Mouse (Mus musculus) heart, postnatal 0 days (tissue): ENCODE data around the gene Dnah10. TPM values are rescaled to one million over a fixed set of nuclear protein-coding genes. Genes with fewer than 3 reads are reported as not detected.

ENCODE experiments used
- ATAC-seq: fragments of 200-750 bp; cut with Nextera tagmentation; 2 replicates; pipeline ENCODE4 v1.8.0; 2017; ENCODE audit warnings: low read depth, moderate number of reproducible peaks, moderate library complexity; ENCODE audit not compliant: insufficient read depth
- DNase-seq: peaks from one replicate; pipeline ENCODE4 v3.0.0-alpha.2; 2016; ENCODE audit warnings: low spot score
- H3K27ac ChIP-seq: fragments of 300-500 bp; sonication (generic); 2 replicates; pipeline ENCODE4 v1.5.1; 2014; ENCODE audit warnings: low read depth, mild to moderate bottlenecking
- H3K27me3 ChIP-seq: fragments of 300-500 bp; sonication (generic); 2 replicates; pipeline ENCODE4 v1.6.1; 2014; ENCODE audit warnings: low read length, mixed read lengths; ENCODE audit not compliant: control insufficient read depth, insufficient read depth
- H3K36me3 ChIP-seq: fragments of 300-500 bp; sonication (generic); replicated peaks from 2 replicates; pipeline ENCODE4 v1.6.1; 2014; ENCODE audit warnings: low read length, mixed read lengths; ENCODE audit not compliant: control insufficient read depth, insufficient read depth
- H3K4me1 ChIP-seq: fragments of 300-500 bp; sonication (generic); 2 replicates; pipeline ENCODE4 v1.6.1; 2014; ENCODE audit warnings: antibody characterized with exemption; ENCODE audit not compliant: control insufficient read depth, insufficient read depth
- H3K4me2 ChIP-seq: fragments of 300-500 bp; sonication (generic); 2 replicates; pipeline ENCODE4 v1.6.1; 2014; ENCODE audit warnings: low read depth, mild to moderate bottlenecking, low read length, moderate library complexity
- H3K4me3 ChIP-seq: fragments of 300-500 bp; sonication (generic); 2 replicates; pipeline ENCODE4 v1.5.1; 2014; ENCODE audit warnings: low read depth, low read length
- H3K9ac ChIP-seq: fragments of 300-500 bp; sonication (generic); replicated peaks from 2 replicates; pipeline ENCODE4 v1.6.1; 2014; ENCODE audit warnings: low read depth, low read length, mixed read lengths
- H3K9me3 ChIP-seq: fragments of 300-500 bp; sonication (generic); replicated peaks from 2 replicates; pipeline ENCODE4 v1.6.1; 2016; ENCODE audit warnings: low read length; ENCODE audit not compliant: control insufficient read depth
- CTCF ChIP-seq: IDR thresholded peaks from 2 replicates; pipeline ENCODE4 v1.5.1; 2016; ENCODE audit warnings: antibody characterized with exemption, control low read depth, low read depth
- EP300 ChIP-seq: IDR thresholded peaks from 2 replicates; pipeline ENCODE4 v1.6.1; 2016; ENCODE audit warnings: antibody characterized with exemption, low read depth
- WGBS: fragments of 180-500 bp; shearing (Covaris S2); extraction: QIAGEN DNeasy Blood & Tissue Kit; methylation state at CpG from one replicate; pipeline ENCODE4 v1.1.7; 2014; 5-methylcytosine and 5-hydroxymethylcytosine counted together
- polyA plus RNA-seq: library from polyadenylated mRNA; unstranded; fragments of >200 nt; fragmentation: Nextera tagmentation; extraction: Ambion mirVana; gene quantifications from 2 replicates; pipeline ENCODE4 v1.2.1, GENCODE M21; 2015
- total RNA-seq: library from RNA; depleted of rRNA; stranded (reverse); fragments of >200 nt; gene quantifications from 2 replicates; pipeline ENCODE4 v1.2.3, GENCODE M21; 2014; ENCODE audit warnings: low replicate concordance

Gene Dnah10
- total and polyA plus RNA-seq, 2 experiments from 2014 or later, result 0.01 TPM; not detected in 1

GRCm38 (mm10) chr5:124814797-124815196, 89.9 kb downstream of the Dnah10 start:
- 49% methylated on average over 5 of the region's 5 CpGs for WGBS
- H3K36me3 ChIP-seq, result no peaks in the 10 kb centered on the region

GRCm38 (mm10) chr5:124817050-124817449, 92.2 kb downstream of the Dnah10 start:
- Histone ChIP-seq H3K9me3 (0 out of 2 replicates have a peak, but pooled peaks cover 4% of the 10 kb centered on the region), H3K36me3 (no peaks in the 10 kb centered on the region), H3K4me2 (no peak overlapping the region), H3K27ac (no peak overlapping the region), H3K9ac (no peak overlapping the region), H3K4me1 (no peaks in the 10 kb centered on the region), H3K27me3 (peaks cover 7% of the 10 kb centered on the region; the same call in 1 of the 2 replicates), H3K4me3 (no peak overlapping the region)
- DNase-seq (no peak), ATAC-seq (no peak)
- TF ChIP-seq EP300 (no peak), CTCF (no peak)
- WGBS, result 72% methylated on average over 15 of the region's 15 CpGs

More at GRCm38 (mm10) chr5:124814797-124815196, 89.9 kb downstream of the Dnah10 start:
- DNase-seq (no peak), ATAC-seq (no peak)
- TF ChIP-seq EP300 (no peak), CTCF (no peak)
- Histone ChIP-seq H3K4me1 (no peaks in the 10 kb centered on the region), H3K27ac (no peak overlapping the region), H3K4me2 (no peak overlapping the region), H3K9ac (no peak overlapping the region), H3K9me3 (0 out of 2 replicates have a peak, but pooled peaks cover 4% of the 10 kb centered on the region), H3K27me3 (peaks cover 7% of the 10 kb centered on the region; the same call in 1 of the 2 replicates), H3K4me3 (no peak overlapping the region)

GRCm38 (mm10) chr5:124822128-124822894, 97.4 kb downstream of the Dnah10 start:
- no peak overlapping the region for H3K4me3 ChIP-seq
- peaks cover 17% of the 10 kb centered on the region; the same call in 1 of the 2 replicates for H3K27me3 ChIP-seq
- ATAC-seq, result no peak
- no peak for DNase-seq
- no peaks in the 10 kb centered on the region for H3K36me3 ChIP-seq
- TF ChIP-seq CTCF (no peak), EP300 (no peak)
- 79% methylated on average over 18 of the region's 18 CpGs for WGBS
- H3K9ac ChIP-seq, result no peak overlapping the region
- no peaks in the 10 kb centered on the region for H3K4me1 ChIP-seq
- H3K9me3 ChIP-seq, result 0 out of 2 replicates have a peak, but pooled peaks cover 4% of the 10 kb centered on the region
- H3K4me2 ChIP-seq, result no peak overlapping the region
- H3K27ac ChIP-seq, result no peak overlapping the region

GRCm38 (mm10) chr5:124830331-124830730, 105.4 kb downstream of the Dnah10 start:
- H3K4me2 ChIP-seq, result no peak overlapping the region
- ATAC-seq (no peak), DNase-seq (no peak)
- H3K27me3 ChIP-seq, result peaks cover 68% of the 10 kb centered on the region
- no peaks in the 10 kb centered on the region for H3K4me1 ChIP-seq
- no peak overlapping the region for H3K27ac ChIP-seq
- no peak for TF ChIP-seq CTCF
- TF ChIP-seq EP300, result no peak
- no peaks in the 10 kb centered on the region for H3K36me3 ChIP-seq
- no peak overlapping the region for H3K4me3 ChIP-seq
- H3K9me3 ChIP-seq, result no peaks in the 10 kb centered on the region
- no peak overlapping the region for H3K9ac ChIP-seq
- WGBS, result 84% methylated on average over 12 of the region's 12 CpGs

- peaks cover 77% of the 10 kb centered on the region for H3K27me3 ChIP-seq
- TF ChIP-seq CTCF (no peak), EP300 (no peak)
- DNase-seq, result no peak
- no peak overlapping the region for H3K9ac ChIP-seq
- H3K4me3 ChIP-seq, result no peak overlapping the region
- no peaks in the 10 kb centered on the region for H3K4me1 ChIP-seq
- no peaks in the 10 kb centered on the region for H3K36me3 ChIP-seq
- H3K9me3 ChIP-seq, result no peaks in the 10 kb centered on the region
- ATAC-seq, result no peak
- H3K4me2 ChIP-seq, result no peak overlapping the region
- WGBS, result 85% methylated on average over 15 of the region's 15 CpGs
- H3K27ac ChIP-seq, result no peak overlapping the region
These were observed 110.3 kb downstream of the Dnah10 start for GRCm38 (mm10) chr5:124835218-124835617.

GRCm38 (mm10) chr5:124836075-124836474, 111.2 kb downstream of the Dnah10 start:
- H3K27me3 ChIP-seq, result peaks cover 78% of the 10 kb centered on the region
- no peak overlapping the region for H3K4me3 ChIP-seq
- TF ChIP-seq CTCF, result no peak
- no peak for TF ChIP-seq EP300
- H3K9me3 ChIP-seq, result no peaks in the 10 kb centered on the region
- H3K36me3 ChIP-seq, result no peaks in the 10 kb centered on the region
- ATAC-seq (no peak), DNase-seq (no peak)
- no peak overlapping the region for H3K4me2 ChIP-seq
- H3K27ac ChIP-seq, result no peak overlapping the region
- no peak overlapping the region for H3K9ac ChIP-seq
- no peaks in the 10 kb centered on the region for H3K4me1 ChIP-seq
- WGBS, result 83% methylated on average over 10 of the region's 10 CpGs
